Mouse (Mus musculus) layer of hippocampus, postnatal 25 days (tissue): ENCODE data around the gene Scamp4. TPM values are rescaled to one million over a fixed set of nuclear protein-coding genes. Genes with fewer than 3 reads are reported as not detected.
"Not testable (repeated sequence)": the region's sequence is repeated elsewhere in the genome, so short reads cannot be mapped to it uniquely, and the experiment has no call there.

Source experiments
- DNase-seq, 2 experiments: peaks; one replicate each; pipeline ENCODE4 v3.0.0; 2022; ENCODE audit warnings: mixed read lengths in 2 of 2, low spot score in 1 of 2; ENCODE audit errors: extremely low spot score in 1 of 2
- total RNA-seq, 2 experiments: library from RNA; stranded (reverse); gene quantifications; 2 replicates each; pipeline ENCODE4 v1.2.3; 2021

The Scamp4 gene
- total RNA-seq, 2 experiments from 2014 or later: 44.1 to 45.5 TPM

GRCm38 (mm10) chr10:80628925-80629324, 26.3 kb downstream of the Scamp4 start:
- no peak for DNase-seq

GRCm38 (mm10) chr10:80635345-80635744, 32.7 kb downstream of the Scamp4 start:
- DNase-seq: no peak

GRCm38 (mm10) chr10:80646936-80647335, 44.3 kb downstream of the Scamp4 start:
- no peak for DNase-seq

- DNase-seq: not testable (repeated sequence)
Measured at GRCm38 (mm10) chr10:80649910-80650309, 47.2 kb downstream of the Scamp4 start.

GRCm38 (mm10) chr10:80650392-80650791, 47.7 kb downstream of the Scamp4 start:
- no peak for DNase-seq

GRCm38 (mm10) chr10:80653156-80653720, 50.6 kb downstream of the Scamp4 start:
- no peak for DNase-seq

- DNase-seq: no peak
Measured at GRCm38 (mm10) chr10:80654866-80655265, 52.2 kb downstream of the Scamp4 start.

GRCm38 (mm10) chr10:80655406-80656129, 52.9 kb downstream of the Scamp4 start:
- DNase-seq: no peak

- DNase-seq: peak; percentile 82 to 91
Measured at GRCm38 (mm10) chr10:80656130-80656862, 53.6 kb downstream of the Scamp4 start.

GRCm38 (mm10) chr10:80656863-80657623, 54.4 kb downstream of the Scamp4 start, which contains the start of gene Btbd2:
Btbd2 (minus strand) TSS chr10:80657071.
- DNase-seq: no peak

- no peak for DNase-seq
Measured at GRCm38 (mm10) chr10:80658194-80658840, 55.6 kb downstream of the Scamp4 start.

- DNase-seq: no peak
Measured at GRCm38 (mm10) chr10:80658841-80659202, 56.1 kb downstream of the Scamp4 start.

GRCm38 (mm10) chr10:80659213-80659612, 56.5 kb downstream of the Scamp4 start:
- peak; percentile 69 to 92 for DNase-seq

GRCm38 (mm10) chr10:80661149-80661548, 58.5 kb downstream of the Scamp4 start:
- peak in 1 of 2 experiments; percentile 52 for DNase-seq

GRCm38 (mm10) chr10:80663485-80664196, 61.0 kb downstream of the Scamp4 start:
- no peak for DNase-seq

GRCm38 (mm10) chr10:80664197-80665015, 61.7 kb downstream of the Scamp4 start:
- peak in 1 of 2 experiments; percentile 29 for DNase-seq

GRCm38 (mm10) chr10:80665016-80665380, 62.3 kb downstream of the Scamp4 start:
- no peak for DNase-seq
